Mouse (Mus musculus) liver, adult 2 months (tissue): ENCODE results near the gene Chil3. TPM values are rescaled to one million over a fixed set of nuclear protein-coding genes. Genes with fewer than 3 reads are reported as not detected.

Experiments used
- DNase-seq: peaks from one replicate; pipeline ENCODE4 v3.0.0-alpha.2; 2011; ENCODE audit warnings: low read depth, low spot score; ENCODE audit errors: extremely low read depth
- H3K27ac ChIP-seq: fragments of 200-500 bp; replicated peaks from 2 replicates; pipeline ENCODE4 v1.5.1; 2012; ENCODE audit warnings: low read depth, mild to moderate bottlenecking, control low read depth, inconsistent platforms, low read length; ENCODE audit not compliant: insufficient read depth
- H3K27me3 ChIP-seq: fragments of 200-500 bp; 2 replicates; pipeline ENCODE4 v1.6.1; 2012; ENCODE audit warnings: mild to moderate bottlenecking, moderate library complexity, low read length, inconsistent platforms; ENCODE audit not compliant: control insufficient read depth, insufficient read depth
- H3K36me3 ChIP-seq: fragments of 200-500 bp; 2 replicates; pipeline ENCODE4 v1.6.1; 2012; ENCODE audit warnings: low read length, inconsistent platforms; ENCODE audit not compliant: control insufficient read depth, insufficient read depth
- H3K4me1 ChIP-seq: fragments of 200-500 bp; 2 replicates; pipeline ENCODE4 v1.6.1; 2011; ENCODE audit warnings: low read length; ENCODE audit not compliant: control insufficient read depth, insufficient read depth
- H3K4me3 ChIP-seq: fragments of 200-500 bp; 2 replicates; pipeline ENCODE4 v1.5.1; 2011; ENCODE audit warnings: low read depth, mild to moderate bottlenecking, control low read depth, low read length, moderate library complexity; ENCODE audit not compliant: insufficient read depth
- H3K79me2 ChIP-seq: fragments of 200-500 bp; 2 replicates; pipeline ENCODE4 v1.6.1; 2012; ENCODE audit warnings: inconsistent platforms, mild to moderate bottlenecking, low read length, moderate library complexity; ENCODE audit not compliant: control insufficient read depth, insufficient read depth
- H3K9ac ChIP-seq: fragments of 200-500 bp; 2 replicates; pipeline ENCODE4 v1.6.1; 2012; ENCODE audit warnings: low read depth, mild to moderate bottlenecking, control low read depth, inconsistent platforms, low read length
- CTCF ChIP-seq: fragments of 200-500 bp; IDR thresholded peaks from 2 replicates; pipeline ENCODE4 v1.5.1; 2011; ENCODE audit warnings: low read depth, low read length, control low read depth
- POLR2A ChIP-seq: fragments of 200-500 bp; IDR thresholded peaks from 2 replicates; pipeline ENCODE4 v1.6.1; 2011; ENCODE audit warnings: low read length, control low read depth; ENCODE audit not compliant: insufficient read depth; ENCODE audit errors: extremely low read depth
- WGBS: fragments of 180-500 bp; shearing (Covaris S2); methylation state at CpG from one replicate; pipeline ENCODE4 v1.1.7; 2018; 5-methylcytosine and 5-hydroxymethylcytosine counted together
- polyA plus RNA-seq: library from polyadenylated mRNA; depleted of rRNA; stranded (reverse); fragments of >200 nt; gene quantifications from 2 replicates; pipeline ENCODE4 v1.2.3, GENCODE M21; 2012; rRNA removed
- total RNA-seq: library from RNA; depleted of rRNA; stranded (reverse); fragments of >200 nt; gene quantifications from 2 replicates; pipeline ENCODE4 v1.2.3, GENCODE M21; 2014; rRNA removed

The Chil3 gene
- total and polyA plus RNA-seq, 2 experiments = 0.05 to 0.18 TPM

DNA sequence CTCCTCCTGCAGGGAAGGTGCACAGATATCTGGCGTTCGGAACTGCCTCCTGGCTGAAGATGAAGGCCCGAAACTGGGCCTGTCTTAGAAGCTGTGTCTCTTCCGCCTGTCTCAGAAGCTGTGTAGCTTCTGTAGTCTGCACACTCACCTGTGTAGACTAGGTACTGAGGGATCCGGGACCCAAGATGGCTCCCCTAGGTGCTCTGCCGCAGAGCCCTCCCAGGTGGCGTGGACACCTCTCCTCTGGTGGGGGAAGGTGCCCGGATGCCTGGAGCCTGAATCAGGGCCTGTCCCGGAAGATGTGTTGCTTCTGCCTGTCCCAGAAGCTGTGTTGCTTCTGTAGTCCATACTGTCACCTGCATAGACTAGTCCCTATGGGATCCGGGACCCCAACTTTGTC, 23.3 kb downstream of the Chil3 start:
- TF ChIP-seq CTCF (no peak), POLR2A (no peak)
- H3K27me3 ChIP-seq = no peaks in the 10 kb centered on the region
- H3K4me3 ChIP-seq = no peak overlapping the region
- no peaks in the 10 kb centered on the region for H3K79me2 ChIP-seq
- no peak overlapping the region for H3K27ac ChIP-seq
- WGBS = 87% methylated on average over 10 of the region's 10 CpGs
- DNase-seq = no peak
- no peak overlapping the region for H3K9ac ChIP-seq
- H3K36me3 ChIP-seq = no peaks in the 10 kb centered on the region
- H3K4me1 ChIP-seq = no peaks in the 10 kb centered on the region

DNA sequence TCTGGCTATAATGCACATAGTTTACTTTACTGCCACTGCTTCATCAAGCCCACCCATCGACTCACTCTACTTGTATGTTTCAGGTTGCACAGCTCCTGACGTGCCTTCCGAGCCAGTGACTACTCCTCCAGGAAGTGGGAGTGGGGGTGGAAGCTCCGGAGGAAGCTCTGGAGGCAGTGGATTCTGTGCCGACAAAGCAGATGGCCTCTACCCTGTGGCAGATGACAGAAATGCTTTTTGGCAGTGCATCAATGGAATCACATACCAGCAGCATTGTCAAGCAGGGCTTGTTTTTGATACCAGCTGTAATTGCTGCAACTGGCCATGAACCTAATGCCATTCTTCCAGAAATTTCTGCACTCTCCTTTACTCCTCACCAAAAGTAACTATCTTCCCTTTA, 35.7 kb downstream of the Chil3 start:
- no peaks in the 10 kb centered on the region for H3K36me3 ChIP-seq
- DNase-seq = no peak
- no peak overlapping the region for H3K4me3 ChIP-seq
- no peak overlapping the region for H3K27ac ChIP-seq
- no peak overlapping the region for H3K9ac ChIP-seq
- no peaks in the 10 kb centered on the region for H3K79me2 ChIP-seq
- H3K4me1 ChIP-seq = no peaks in the 10 kb centered on the region
- TF ChIP-seq CTCF (no peak), POLR2A (no peak)
- 69% methylated on average over 5 of the region's 5 CpGs for WGBS
- H3K27me3 ChIP-seq = no peaks in the 10 kb centered on the region

DNA sequence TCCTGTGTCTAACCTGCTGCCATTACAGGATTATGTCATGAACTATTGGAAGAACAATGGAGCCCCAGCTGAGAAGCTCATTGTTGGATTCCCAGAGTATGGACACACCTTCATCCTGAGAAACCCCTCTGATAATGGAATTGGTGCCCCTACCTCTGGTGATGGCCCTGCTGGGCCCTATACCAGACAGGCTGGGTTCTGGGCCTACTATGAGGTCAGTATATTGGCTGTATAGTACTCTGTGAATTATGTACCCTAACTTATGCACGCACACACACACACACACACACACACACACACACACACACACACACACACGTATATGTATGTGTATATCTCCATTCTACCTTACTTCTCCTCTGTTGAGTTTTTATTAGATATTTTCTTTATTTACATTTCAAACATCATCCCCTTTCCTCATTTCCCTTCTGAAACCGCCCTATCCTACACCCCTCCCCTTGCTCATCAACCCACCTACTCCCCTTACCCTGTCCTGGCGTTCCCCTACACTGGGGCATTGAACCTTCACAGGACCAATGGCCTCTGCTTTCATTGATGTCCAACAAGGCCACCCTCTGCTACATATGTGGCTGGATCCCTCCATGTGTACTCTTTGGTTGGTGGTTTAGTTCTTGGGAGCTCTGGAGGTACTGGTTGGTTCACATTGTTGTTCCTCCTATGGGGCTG, 38.4 kb downstream of the Chil3 start:
- Histone ChIP-seq H3K27me3 (no peaks in the 10 kb centered on the region), H3K27ac (no peak overlapping the region), H3K4me1 (no peaks in the 10 kb centered on the region), H3K9ac (no peak overlapping the region), H3K4me3 (no peak overlapping the region), H3K36me3 (no peaks in the 10 kb centered on the region), H3K79me2 (no peaks in the 10 kb centered on the region)
- 67% methylated on average over 4 of the region's 4 CpGs for WGBS
- TF ChIP-seq CTCF (no peak), POLR2A (no peak)
- no peak for DNase-seq

DNA sequence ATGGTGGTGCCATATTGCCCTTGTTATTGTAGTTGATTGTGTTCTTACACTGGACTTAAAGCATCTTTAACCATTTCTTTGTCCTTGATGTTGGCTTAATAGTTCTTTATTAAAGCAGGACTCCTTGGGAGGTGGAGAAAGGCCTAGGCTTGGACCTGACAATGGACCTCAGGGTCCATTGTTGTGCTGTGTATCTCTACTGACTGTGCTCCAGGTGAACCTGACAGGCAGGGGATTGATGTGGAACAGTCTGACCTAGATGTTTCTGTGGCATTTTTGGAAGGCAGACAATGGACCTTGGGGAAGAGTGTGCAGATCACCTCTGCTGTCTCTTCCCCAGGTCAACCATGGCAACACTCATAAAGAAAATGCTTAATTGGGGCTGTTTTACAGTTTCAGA, 40.4 kb downstream of the Chil3 start:
- Histone ChIP-seq H3K27me3 (no peaks in the 10 kb centered on the region), H3K27ac (no peak overlapping the region), H3K4me3 (no peak overlapping the region), H3K79me2 (no peaks in the 10 kb centered on the region), H3K4me1 (no peaks in the 10 kb centered on the region), H3K9ac (no peak overlapping the region), H3K36me3 (no peaks in the 10 kb centered on the region)
- DNase-seq = no peak
- TF ChIP-seq POLR2A (no peak), CTCF (no peak)

DNA sequence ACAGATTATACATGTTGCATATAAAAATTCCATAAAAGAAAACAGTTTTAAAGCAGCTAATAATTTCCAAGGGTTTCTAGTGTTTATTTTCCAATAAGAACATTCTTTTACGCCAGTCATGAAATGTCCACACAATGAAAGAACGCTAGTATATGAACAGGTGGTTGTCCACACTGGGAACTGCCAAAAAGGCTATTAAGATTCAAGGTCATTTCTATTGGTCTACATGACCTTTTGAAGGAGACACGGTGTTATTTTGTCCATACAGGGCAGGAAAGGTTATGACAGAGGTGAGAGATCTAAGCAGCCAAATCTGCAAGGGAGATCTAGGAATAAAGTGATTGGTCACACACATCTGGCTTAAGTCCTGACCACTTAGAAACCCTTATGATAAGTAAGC, 54.4 kb downstream of the Chil3 start, which contains the start of gene Chia1:
Gene Chia1 (plus strand): TSS at position 301 of the 400 bp plus-strand sequence.
- no peaks in the 10 kb centered on the region for H3K27me3 ChIP-seq
- no peak within 1 kb of the TSS for H3K4me3 ChIP-seq
- H3K4me1 ChIP-seq = no peaks in the 10 kb centered on the region
- H3K9ac ChIP-seq = no peak within 1 kb of the TSS
- H3K79me2 ChIP-seq = no peaks in the 10 kb centered on the region
- TF ChIP-seq CTCF = no peak
- TF ChIP-seq POLR2A = no peak
- DNase-seq = no peak
- H3K27ac ChIP-seq = no peak within 1 kb of the TSS
- WGBS = 81% methylated on average over 3 of the region's 3 CpGs
- H3K36me3 ChIP-seq = no peaks in the 10 kb centered on the region

Other genes with a start within 250 kb of the Chil3 start
- 0.40 and 0.55 TPM in 2 replicates for gene I830077J02Rik, start 234.9 kb downstream of the Chil3 start, total RNA-seq
- gene I830077J02Rik, start 234.9 kb downstream of the Chil3 start, polyA plus RNA-seq = 0.39 and 0.54 TPM in 2 replicates
- 7.7 and 10.6 TPM in 2 replicates for gene Wdr77, start 208.2 kb downstream of the Chil3 start, total RNA-seq
- 24.1 and 30.1 TPM in 2 replicates for gene Wdr77, start 208.2 kb downstream of the Chil3 start, polyA plus RNA-seq
- gene Atp5f1, start 207.5 kb downstream of the Chil3 start, total RNA-seq = 445 and 641 TPM in 2 replicates
- gene Atp5f1, start 207.5 kb downstream of the Chil3 start, polyA plus RNA-seq = 237 and 247 TPM in 2 replicates
- gene Ovgp1, start 193.9 kb downstream of the Chil3 start, total RNA-seq = 0.37 and 0.67 TPM in 2 replicates
- 0.21 and 0.34 TPM in 2 replicates for gene Ovgp1, start 193.9 kb downstream of the Chil3 start, polyA plus RNA-seq
- gene Pifo, start 152.9 kb downstream of the Chil3 start, total RNA-seq = not detected in 2 replicates
- not detected in 2 replicates for gene Pifo, start 152.9 kb downstream of the Chil3 start, polyA plus RNA-seq
- not detected in 2 replicates for gene Chil5, start 134.8 kb downstream of the Chil3 start, total RNA-seq
- not detected in 2 replicates for gene Chil5, start 134.8 kb downstream of the Chil3 start, polyA plus RNA-seq
- gene Chia1, start 54.3 kb downstream of the Chil3 start, total RNA-seq = not detected in 2 replicates
- gene Chia1, start 54.3 kb downstream of the Chil3 start, polyA plus RNA-seq = not detected in 2 replicates
- gene Chil4, start 51.9 kb upstream of the Chil3 start, total RNA-seq = 0.13 TPM in 1 of 2 replicates, not detected in the other
- not detected in 2 replicates for gene Chil4, start 51.9 kb upstream of the Chil3 start, polyA plus RNA-seq
- not detected in 2 replicates for gene Chil6, start 238.6 kb upstream of the Chil3 start, total RNA-seq
- not detected in 2 replicates for gene Chil6, start 238.6 kb upstream of the Chil3 start, polyA plus RNA-seq